Mouse (Mus musculus) lung, embryonic 15.5 days (tissue): ENCODE measurements around the gene Mgmt. TPM values are rescaled to one million over a fixed set of nuclear protein-coding genes. Genes with fewer than 3 reads are reported as not detected.

Experiments used
- ATAC-seq: fragments of 200-750 bp; cut with Nextera tagmentation; 2 replicates; pipeline ENCODE4 v1.8.0; 2017; ENCODE audit warnings: moderate number of reproducible peaks, borderline replicate concordance; ENCODE audit not compliant: low FRiP score, low TSS enrichment; ENCODE audit errors: extremely low read depth
- H3K27ac ChIP-seq: fragments of 300-500 bp; sonication (generic); 2 replicates; pipeline ENCODE4 v1.5.1; 2015; ENCODE audit warnings: moderate library complexity, mild to moderate bottlenecking, inconsistent platforms
- H3K27me3 ChIP-seq: fragments of 300-500 bp; sonication (generic); 2 replicates; pipeline ENCODE4 v1.6.1; 2015; ENCODE audit warnings: inconsistent platforms
- H3K36me3 ChIP-seq: fragments of 300-500 bp; sonication (generic); 2 replicates; pipeline ENCODE4 v1.6.1; 2015; ENCODE audit warnings: inconsistent platforms
- H3K4me1 ChIP-seq: fragments of 300-500 bp; sonication (generic); 2 replicates; pipeline ENCODE4 v1.6.1; 2015; ENCODE audit warnings: inconsistent platforms
- H3K4me2 ChIP-seq: fragments of 300-500 bp; sonication (generic); 2 replicates; pipeline ENCODE4 v1.6.1; 2015; ENCODE audit warnings: inconsistent platforms, mild to moderate bottlenecking, moderate library complexity
- H3K4me3 ChIP-seq: fragments of 300-500 bp; sonication (generic); 2 replicates; pipeline ENCODE4 v1.5.1; 2015; ENCODE audit warnings: mild to moderate bottlenecking, inconsistent platforms
- H3K9ac ChIP-seq: fragments of 300-500 bp; sonication (generic); 2 replicates; pipeline ENCODE4 v1.6.1; 2015; ENCODE audit warnings: inconsistent platforms
- H3K9me3 ChIP-seq: fragments of 300-500 bp; sonication (generic); 2 replicates; pipeline ENCODE4 v1.6.1; 2016; ENCODE audit warnings: inconsistent platforms
- WGBS: fragments of 180-500 bp; shearing (Covaris S2); methylation state at CpG from one replicate; pipeline ENCODE4 v1.1.7; 2015; 5-methylcytosine and 5-hydroxymethylcytosine counted together
- polyA plus RNA-seq: library from polyadenylated mRNA; unstranded; fragments of >200 nt; fragmentation: Nextera tagmentation; extraction: Ambion mirVana; gene quantifications from 2 replicates; pipeline ENCODE4 v1.2.1, GENCODE M21; 2015

Mgmt gene
- polyA plus RNA-seq, 1 experiment from 2014 or later: 5.5 TPM

- no peak overlapping the region for H3K4me2 ChIP-seq
- WGBS: 83% methylated on average over 3 of the region's 3 CpGs
These were observed 21.6 kb downstream of the Mgmt start for GRCm38 (mm10) chr7:136916021-136916420.

GRCm38 (mm10) chr7:136920976-136921755, 26.8 kb downstream of the Mgmt start:
- no peak overlapping the region for H3K9ac ChIP-seq
- peaks cover 13% of the 10 kb centered on the region; the same call in 1 of the 2 replicates for H3K4me1 ChIP-seq
- no peaks in the 10 kb centered on the region for H3K9me3 ChIP-seq
- no peaks in the 10 kb centered on the region for H3K36me3 ChIP-seq
- no peak overlapping the region for H3K27ac ChIP-seq
- H3K27me3 ChIP-seq: no peaks in the 10 kb centered on the region
- H3K4me2 ChIP-seq: no peak overlapping the region
- no peak overlapping the region for H3K4me3 ChIP-seq
- WGBS: 79% methylated on average over 12 of the region's 12 CpGs
- no peak for ATAC-seq

More at GRCm38 (mm10) chr7:136916021-136916420, 21.6 kb downstream of the Mgmt start:
- H3K36me3 ChIP-seq: no peaks in the 10 kb centered on the region
- H3K4me1 ChIP-seq: no peaks in the 10 kb centered on the region
- H3K27ac ChIP-seq: no peak overlapping the region
- ATAC-seq: no peak
- no peaks in the 10 kb centered on the region for H3K27me3 ChIP-seq
- H3K9me3 ChIP-seq: no peaks in the 10 kb centered on the region
- H3K9ac ChIP-seq: no peak overlapping the region
- no peak overlapping the region for H3K4me3 ChIP-seq

- no peak overlapping the region for H3K4me3 ChIP-seq
- H3K27me3 ChIP-seq: no peaks in the 10 kb centered on the region
- no peaks in the 10 kb centered on the region for H3K9me3 ChIP-seq
- H3K9ac ChIP-seq: no peak overlapping the region
- H3K27ac ChIP-seq: no peak overlapping the region
- H3K4me2 ChIP-seq: no peak overlapping the region
- H3K36me3 ChIP-seq: no peaks in the 10 kb centered on the region
- 38% methylated on average over 6 of the region's 6 CpGs for WGBS
- peak; percentile 47; the same call in 1 of the 2 replicates for ATAC-seq
- H3K4me1 ChIP-seq: peaks cover 13% of the 10 kb centered on the region; the same call in 1 of the 2 replicates
These were observed 27.8 kb downstream of the Mgmt start for GRCm38 (mm10) chr7:136922230-136922629.

GRCm38 (mm10) chr7:136924610-136925260, 30.3 kb downstream of the Mgmt start:
- H3K4me2 ChIP-seq: no peak overlapping the region
- 32% methylated on average over 18 of the region's 18 CpGs for WGBS
- ATAC-seq: no peak

GRCm38 (mm10) chr7:136926178-136926577, 31.8 kb downstream of the Mgmt start:
- H3K36me3 ChIP-seq: no peaks in the 10 kb centered on the region
- H3K4me3 ChIP-seq: no peak overlapping the region
- no peaks in the 10 kb centered on the region for H3K27me3 ChIP-seq
- WGBS: 76% methylated on average over 9 of the region's 9 CpGs
- no peak overlapping the region for H3K27ac ChIP-seq
- H3K4me1 ChIP-seq: peaks cover 13% of the 10 kb centered on the region; the same call in 1 of the 2 replicates
- no peaks in the 10 kb centered on the region for H3K9me3 ChIP-seq
- no peak overlapping the region for H3K9ac ChIP-seq
- no peak for ATAC-seq
- H3K4me2 ChIP-seq: no peak overlapping the region

More at GRCm38 (mm10) chr7:136924610-136925260, 30.3 kb downstream of the Mgmt start:
- H3K9ac ChIP-seq: no peak overlapping the region
- H3K4me1 ChIP-seq: peaks cover 13% of the 10 kb centered on the region; the same call in 1 of the 2 replicates
- no peaks in the 10 kb centered on the region for H3K27me3 ChIP-seq
- no peaks in the 10 kb centered on the region for H3K9me3 ChIP-seq
- H3K4me3 ChIP-seq: no peak overlapping the region
- H3K27ac ChIP-seq: no peak overlapping the region
- no peaks in the 10 kb centered on the region for H3K36me3 ChIP-seq

GRCm38 (mm10) chr7:136930451-136930850, 36.0 kb downstream of the Mgmt start:
- Histone ChIP-seq H3K9me3 (no peaks in the 10 kb centered on the region), H3K27me3 (no peaks in the 10 kb centered on the region), H3K4me3 (no peak overlapping the region), H3K4me1 (0 out of 2 replicates have a peak, but pooled peaks cover 4% of the 10 kb centered on the region), H3K27ac (no peak overlapping the region), H3K9ac (no peak overlapping the region), H3K36me3 (no peaks in the 10 kb centered on the region), H3K4me2 (no peak overlapping the region)
- ATAC-seq: no peak
- 91% methylated on average over 3 of the region's 3 CpGs for WGBS

- Histone ChIP-seq H3K4me2 (no peak overlapping the region), H3K9me3 (no peaks in the 10 kb centered on the region), H3K4me3 (no peak overlapping the region), H3K9ac (no peak overlapping the region), H3K27me3 (no peaks in the 10 kb centered on the region; the same call in 1 of the 2 replicates), H3K36me3 (no peaks in the 10 kb centered on the region), H3K27ac (no peak overlapping the region), H3K4me1 (no peaks in the 10 kb centered on the region)
- 96% methylated on average over 3 of the region's 3 CpGs for WGBS
- ATAC-seq: no peak
These were observed 39.0 kb downstream of the Mgmt start for GRCm38 (mm10) chr7:136933367-136933766.

- no peaks in the 10 kb centered on the region; the same call in 1 of the 2 replicates for H3K27me3 ChIP-seq
These were observed 39.9 kb downstream of the Mgmt start for GRCm38 (mm10) chr7:136934336-136934735.

GRCm38 (mm10) chr7:136934784-136935183, 40.4 kb downstream of the Mgmt start:
- no peaks in the 10 kb centered on the region for H3K4me1 ChIP-seq
- no peaks in the 10 kb centered on the region for H3K36me3 ChIP-seq
- H3K9me3 ChIP-seq: no peaks in the 10 kb centered on the region
- H3K27me3 ChIP-seq: no peaks in the 10 kb centered on the region; the same call in 1 of the 2 replicates
- no peak overlapping the region for H3K9ac ChIP-seq
- no peak overlapping the region for H3K27ac ChIP-seq
- no peak overlapping the region for H3K4me2 ChIP-seq
- H3K4me3 ChIP-seq: no peak overlapping the region
- 64% methylated on average over 7 of the region's 7 CpGs for WGBS
- no peak for ATAC-seq

More at GRCm38 (mm10) chr7:136934336-136934735, 39.9 kb downstream of the Mgmt start:
- ATAC-seq: no peak
- Histone ChIP-seq H3K4me3 (no peak overlapping the region), H3K4me2 (no peak overlapping the region), H3K4me1 (no peaks in the 10 kb centered on the region), H3K27ac (no peak overlapping the region), H3K36me3 (no peaks in the 10 kb centered on the region), H3K9me3 (no peaks in the 10 kb centered on the region), H3K9ac (no peak overlapping the region)
- WGBS: 75% methylated on average over 5 of the region's 5 CpGs

- no peak overlapping the region for H3K4me3 ChIP-seq
- no peak overlapping the region for H3K9ac ChIP-seq
- no peaks in the 10 kb centered on the region; the same call in 1 of the 2 replicates for H3K27me3 ChIP-seq
- no peaks in the 10 kb centered on the region for H3K36me3 ChIP-seq
- no peaks in the 10 kb centered on the region for H3K4me1 ChIP-seq
- no peak overlapping the region for H3K4me2 ChIP-seq
- no peaks in the 10 kb centered on the region for H3K9me3 ChIP-seq
- no peak for ATAC-seq
- no peak overlapping the region for H3K27ac ChIP-seq
- 82% methylated on average over 4 of the region's 4 CpGs for whole genome bisulfite sequencing
These were observed 44.0 kb downstream of the Mgmt start for GRCm38 (mm10) chr7:136938371-136938770.

GRCm38 (mm10) chr7:136942414-136942813, 48.0 kb downstream of the Mgmt start:
- 81% methylated on average over 2 of the region's 2 CpGs for WGBS
- Histone ChIP-seq H3K36me3 (no peaks in the 10 kb centered on the region), H3K9me3 (no peaks in the 10 kb centered on the region), H3K4me3 (no peak overlapping the region), H3K27ac (no peak overlapping the region), H3K4me2 (no peak overlapping the region), H3K4me1 (no peaks in the 10 kb centered on the region), H3K27me3 (peaks cover 3% of the 10 kb centered on the region; the same call in 1 of the 2 replicates), H3K9ac (no peak overlapping the region)
- no peak for ATAC-seq

- Histone ChIP-seq H3K36me3 (no peaks in the 10 kb centered on the region), H3K27me3 (peaks cover 10% of the 10 kb centered on the region), H3K27ac (no peak overlapping the region), H3K4me2 (no peak overlapping the region), H3K4me1 (no peaks in the 10 kb centered on the region), H3K9me3 (no peaks in the 10 kb centered on the region), H3K4me3 (no peak overlapping the region), H3K9ac (no peak overlapping the region)
- ATAC-seq: no peak
- WGBS: 57% methylated on average over 5 of the region's 5 CpGs
These were observed 49.5 kb downstream of the Mgmt start for GRCm38 (mm10) chr7:136943886-136944285.
